Mouse (Mus musculus): ENCODE measurements around the gene Hsd17b1.
"Not testable (repeated sequence)": the region's sequence is repeated elsewhere in the genome, so short reads cannot be mapped to it uniquely, and the experiment has no call there.

Hsd17b1 gene

GRCm38 (mm10) chr11:101086756-101087681 lies 8.8 kb downstream of the Hsd17b1 start, which contains the start of gene Mlx:
Gene Mlx (plus strand): TSS chr11:101087277.
- peak; percentile 84 to 88 for DNase-seq

DNA sequence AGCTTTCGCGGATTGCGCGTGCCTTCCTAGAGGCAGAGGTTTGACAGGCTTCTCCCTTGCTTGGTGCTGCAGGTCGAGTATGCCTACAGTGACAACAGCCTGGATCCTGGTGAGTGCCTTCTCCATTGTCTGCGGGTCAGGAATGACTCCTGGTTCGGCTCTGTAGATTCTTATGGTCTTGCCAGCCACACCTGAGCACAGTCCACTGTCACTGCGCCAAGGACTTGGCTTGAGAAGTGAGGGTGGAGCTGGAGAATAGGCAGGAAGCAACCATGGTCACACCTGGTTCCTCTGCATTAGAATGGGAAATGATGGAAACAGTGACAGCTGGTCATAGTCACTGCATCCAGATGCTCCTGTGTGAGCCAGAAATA lies 9.5 kb downstream of the Hsd17b1 start:
- no peak for DNase-seq

- no peak for DNase-seq
Measured at GRCm38 (mm10) chr11:101089931-101090330, 11.7 kb downstream of the Hsd17b1 start.

GRCm38 (mm10) chr11:101094930-101095313 lies 16.7 kb downstream of the Hsd17b1 start:
- DNase-seq: no peak

GRCm38 (mm10) chr11:101095314-101096024 lies 17.3 kb downstream of the Hsd17b1 start, which contains the start of gene Psmc3ip:
Gene Psmc3ip (minus strand): TSS chr11:101095436.
- DNase-seq: peak; percentile 84 to 90

GRCm38 (mm10) chr11:101098231-101098630 lies 20.0 kb downstream of the Hsd17b1 start:
- DNase-seq: no peak

DNA sequence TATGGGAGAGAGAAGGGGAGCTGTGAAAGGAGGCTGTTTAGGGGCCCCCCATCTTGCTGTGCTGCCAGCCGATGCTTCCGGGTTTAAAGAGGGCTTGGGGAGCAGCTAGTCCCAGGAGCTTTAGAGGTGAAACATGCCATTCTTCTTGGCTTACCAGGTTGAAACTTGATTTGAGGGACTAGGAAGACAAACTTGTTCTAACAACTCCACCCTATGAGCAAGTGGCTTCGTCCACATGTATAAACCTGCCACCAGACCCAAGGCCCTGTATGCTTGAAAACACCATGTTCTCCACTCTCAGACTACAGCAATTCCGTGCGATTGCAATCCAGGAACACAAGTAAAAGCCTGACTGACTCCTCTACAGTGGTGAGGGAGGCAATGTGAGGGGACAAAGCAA lies 24.8 kb downstream of the Hsd17b1 start:
- no peak for DNase-seq

GRCm38 (mm10) chr11:101109351-101109750 lies 31.1 kb downstream of the Hsd17b1 start:
- no peak for DNase-seq

DNA sequence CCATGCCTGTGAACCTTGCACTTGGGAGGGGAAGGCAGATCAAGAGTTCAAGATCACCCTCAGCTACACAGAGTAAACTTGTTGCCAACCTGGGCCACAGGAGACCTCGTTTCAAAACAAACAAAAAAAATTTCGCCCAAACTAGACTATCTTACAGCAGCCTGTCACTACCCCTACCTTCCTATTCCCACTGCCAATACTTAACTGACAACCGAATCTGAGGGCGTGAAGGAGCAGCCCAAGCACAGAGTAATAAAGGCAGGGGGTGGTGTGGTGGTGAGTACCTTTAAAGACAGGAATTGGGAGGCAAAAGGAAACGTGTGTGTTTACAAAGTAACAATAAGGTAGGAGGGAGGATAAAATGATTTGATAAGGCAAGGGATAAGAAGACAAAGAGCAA lies 32.5 kb downstream of the Hsd17b1 start:
- no peak for DNase-seq

DNA sequence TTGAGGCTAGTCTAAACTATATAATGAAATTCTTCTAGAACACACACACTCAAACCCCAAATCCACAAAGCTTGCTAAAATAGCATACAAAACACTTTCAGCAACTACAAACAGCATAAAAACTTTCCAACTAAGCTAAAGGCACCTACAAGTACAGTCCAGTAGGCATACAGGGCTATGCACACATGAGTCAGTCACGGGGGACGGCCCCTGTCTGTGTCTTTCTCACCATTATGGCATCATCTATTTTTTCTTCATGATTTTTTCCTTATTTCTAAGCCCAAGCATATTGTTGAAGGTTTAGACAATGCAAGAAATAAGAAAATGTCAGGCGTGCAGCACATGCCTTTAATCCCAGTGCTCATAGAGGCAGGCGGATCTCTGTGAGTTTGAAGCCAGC lies 33.0 kb downstream of the Hsd17b1 start:
- no peak for DNase-seq

DNA sequence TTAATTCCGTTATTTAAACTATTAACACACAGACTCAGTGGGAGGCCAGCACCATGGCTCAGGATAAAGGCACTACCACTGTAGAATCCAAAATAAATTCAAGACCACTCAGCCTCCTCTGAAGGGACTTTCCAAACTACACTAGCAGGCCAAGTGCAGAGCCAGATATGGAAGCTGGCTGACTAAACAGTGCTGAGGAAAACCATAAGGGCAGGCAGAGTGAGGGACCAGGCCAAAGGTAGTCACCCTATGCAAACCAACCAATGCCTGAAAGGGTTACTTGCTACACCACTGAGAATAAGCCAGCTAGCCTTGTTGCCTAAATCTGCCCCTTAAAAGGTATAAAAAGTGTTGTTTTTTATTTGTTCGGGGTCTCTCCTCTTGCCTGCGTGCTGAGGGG lies 34.0 kb downstream of the Hsd17b1 start:
- no peak for DNase-seq

DNA sequence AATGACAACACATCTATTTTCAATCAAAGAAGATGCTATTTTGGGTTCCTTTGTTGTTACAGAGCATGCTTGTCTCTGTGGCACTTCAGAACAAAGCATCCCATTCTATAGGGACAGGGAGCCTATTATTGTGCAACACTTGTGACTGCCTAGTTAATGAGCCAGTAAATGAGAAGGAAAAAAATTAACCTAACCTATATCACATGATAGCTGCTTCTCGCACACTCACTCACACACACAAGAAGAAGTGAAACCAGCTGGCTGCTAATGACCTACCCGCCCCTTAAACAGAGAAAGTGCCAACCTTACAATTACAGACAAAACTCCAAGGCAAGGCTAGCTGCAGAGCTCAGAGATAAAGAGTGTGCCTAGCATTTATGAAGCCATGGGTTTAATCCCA lies 37.4 kb downstream of the Hsd17b1 start:
- no peak for DNase-seq

GRCm38 (mm10) chr11:101118105-101118504 lies 39.9 kb downstream of the Hsd17b1 start:
- DNase-seq: no peak

DNA sequence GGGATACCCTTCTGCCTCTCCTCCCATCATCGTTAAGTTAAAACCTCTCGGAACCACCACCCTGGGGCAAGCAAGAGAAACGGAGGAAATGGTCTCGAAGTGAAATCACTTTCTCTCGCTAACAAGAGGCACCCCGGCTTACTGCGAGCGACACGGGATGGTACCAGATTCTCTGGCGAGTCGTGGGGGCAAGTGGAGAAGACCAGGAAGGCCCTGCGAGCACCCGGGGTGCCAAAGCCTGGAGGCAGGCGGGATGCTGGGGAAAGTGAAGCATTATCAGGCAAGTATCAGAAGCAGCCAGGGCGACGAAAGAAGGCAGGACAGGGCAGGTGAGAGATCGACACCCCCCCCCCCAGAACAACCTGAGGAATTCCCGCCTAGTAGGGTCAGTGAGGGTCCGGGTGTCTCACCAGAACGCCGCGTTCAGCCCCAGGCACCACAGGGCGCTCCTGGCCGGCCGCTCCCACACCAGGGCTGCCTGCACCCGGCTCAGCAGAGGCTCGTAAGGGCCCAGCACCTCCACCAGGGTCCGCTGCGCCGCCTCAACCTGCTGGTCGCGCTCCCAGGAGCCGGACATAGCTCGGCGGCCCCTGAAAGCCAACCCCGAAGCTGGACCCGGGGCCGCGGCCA lies 41.0 kb downstream of the Hsd17b1 start:
- peak in 1 of 2 experiments; percentile 20 for DNase-seq

- DNase-seq: peak; percentile 98
Measured at GRCm38 (mm10) chr11:101119761-101120544, 41.7 kb downstream of the Hsd17b1 start, which contains the start of the genes Retreg3 and Tubg1. Gene Retreg3 (minus strand): TSS chr11:101119893. Gene Tubg1 (plus strand): TSS chr11:101119938.

DNA sequence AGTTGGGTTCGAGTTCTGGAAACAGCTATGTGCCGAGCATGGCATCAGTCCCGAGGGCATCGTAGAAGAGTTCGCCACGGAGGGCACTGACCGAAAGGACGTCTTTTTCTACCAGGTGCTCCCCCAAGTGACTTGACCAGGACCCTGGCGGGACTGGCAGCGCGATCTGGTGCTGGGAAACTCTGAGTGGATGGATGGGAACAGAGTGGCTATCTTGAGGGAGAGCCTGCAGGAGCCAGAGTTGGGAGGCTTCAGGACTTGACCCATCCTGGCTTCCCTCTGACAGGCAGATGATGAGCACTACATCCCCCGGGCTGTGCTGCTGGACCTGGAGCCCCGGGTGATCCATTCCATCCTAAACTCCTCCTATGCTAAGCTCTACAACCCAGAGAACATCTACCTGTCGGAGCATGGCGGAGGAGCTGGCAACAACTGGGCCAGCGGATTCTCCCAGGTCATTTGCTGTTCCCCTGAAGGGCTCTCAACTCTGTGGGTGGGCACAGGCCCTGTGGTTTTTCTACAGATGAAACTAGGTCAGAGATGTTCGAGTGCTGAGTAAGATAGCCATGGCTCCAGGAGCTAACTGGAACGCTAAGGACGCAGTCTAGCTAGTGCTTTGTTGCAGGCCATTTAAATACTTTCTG lies 42.5 kb downstream of the Hsd17b1 start:
- no peak for DNase-seq

DNA sequence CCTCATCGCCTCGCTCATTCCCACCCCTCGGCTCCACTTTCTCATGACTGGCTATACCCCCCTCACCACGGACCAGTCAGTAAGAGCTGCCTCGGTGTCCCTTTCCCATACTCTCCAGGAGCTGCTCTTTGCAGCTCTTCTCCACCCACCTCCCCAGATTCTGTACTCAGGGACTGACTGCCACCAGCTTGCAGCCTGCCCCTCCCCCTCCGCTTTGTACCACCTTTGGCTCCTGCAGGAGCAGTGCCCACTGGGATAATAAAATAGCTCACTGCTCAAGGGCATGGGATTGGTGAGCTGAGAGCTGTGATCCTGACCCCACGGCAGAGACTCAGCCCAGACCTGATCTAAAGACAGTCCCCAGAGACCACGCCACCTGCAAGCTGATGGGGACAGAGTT lies 46.3 kb downstream of the Hsd17b1 start:
- not testable (repeated sequence) for DNase-seq

DNA sequence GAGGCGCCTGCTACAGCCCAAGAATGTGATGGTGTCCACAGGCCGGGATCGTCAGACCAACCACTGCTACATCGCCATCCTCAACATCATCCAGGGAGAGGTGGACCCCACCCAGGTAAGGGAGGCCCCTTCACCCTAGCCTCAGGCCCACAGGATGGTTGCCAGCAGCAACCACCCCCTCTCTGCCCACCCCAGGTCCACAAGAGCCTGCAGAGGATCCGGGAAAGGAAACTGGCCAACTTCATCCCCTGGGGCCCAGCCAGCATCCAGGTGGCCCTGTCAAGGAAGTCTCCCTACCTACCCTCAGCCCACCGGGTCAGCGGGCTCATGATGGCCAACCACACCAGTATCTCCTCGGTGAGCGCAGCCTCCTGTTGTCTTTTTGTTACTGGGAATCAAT lies 46.8 kb downstream of the Hsd17b1 start:
- DNase-seq: not testable (repeated sequence)

- no peak for DNase-seq
Measured at GRCm38 (mm10) chr11:101127075-101127474, 48.9 kb downstream of the Hsd17b1 start.

GRCm38 (mm10) chr11:101128996-101129577 lies 50.9 kb downstream of the Hsd17b1 start:
- DNase-seq: no peak
